Mouse (Mus musculus) bone marrow, adult 2 months (tissue): ENCODE measurements around the gene Atat1. TPM values are rescaled to one million over a fixed set of nuclear protein-coding genes. Genes with fewer than 3 reads are reported as not detected.

Source experiments
- H3K27ac ChIP-seq: fragments of 200-500 bp; 2 replicates; pipeline ENCODE4 v1.5.1; 2012; ENCODE audit warnings: low read depth, mild to moderate bottlenecking, control low read depth, inconsistent platforms, low read length; ENCODE audit not compliant: control insufficient read depth, poor library complexity, insufficient read depth
- H3K4me1 ChIP-seq: fragments of 200-500 bp; 2 replicates; pipeline ENCODE4 v1.6.1; 2011; ENCODE audit warnings: low read length; ENCODE audit not compliant: control insufficient read depth, insufficient read depth
- H3K4me3 ChIP-seq: fragments of 200-500 bp; replicated peaks from 2 replicates; pipeline ENCODE3; 2011; ENCODE audit warnings: mild to moderate bottlenecking, low read depth, low read length, control low read depth; ENCODE audit not compliant: control insufficient read depth
- CTCF ChIP-seq: fragments of 200-500 bp; IDR thresholded peaks from 2 replicates; pipeline ENCODE4 v1.5.1; 2011; ENCODE audit warnings: low read length, control low read depth; ENCODE audit not compliant: control insufficient read depth, insufficient read depth
- POLR2A ChIP-seq: fragments of 200-500 bp; IDR thresholded peaks from 2 replicates; pipeline ENCODE4 v1.6.1; 2011; ENCODE audit warnings: low read depth, mild to moderate bottlenecking, control low read depth, low read length, borderline replicate concordance; ENCODE audit not compliant: control insufficient read depth
- WGBS: fragments of 180-500 bp; shearing (Covaris S2); methylation state at CpG from one replicate; pipeline ENCODE4 v1.1.7; 2018; 5-methylcytosine and 5-hydroxymethylcytosine counted together
- polyA plus RNA-seq: library from polyadenylated mRNA; stranded (reverse); fragments of >200 nt; gene quantifications from 2 replicates; pipeline ENCODE4 v1.2.4, GENCODE M21; 2011; ENCODE audit warnings: low replicate concordance; ENCODE audit not compliant: missing spikeins, insufficient read depth, insufficient read length

The Atat1 gene
- polyA plus RNA-seq, 1 experiment, result 19.9 TPM

DNA sequence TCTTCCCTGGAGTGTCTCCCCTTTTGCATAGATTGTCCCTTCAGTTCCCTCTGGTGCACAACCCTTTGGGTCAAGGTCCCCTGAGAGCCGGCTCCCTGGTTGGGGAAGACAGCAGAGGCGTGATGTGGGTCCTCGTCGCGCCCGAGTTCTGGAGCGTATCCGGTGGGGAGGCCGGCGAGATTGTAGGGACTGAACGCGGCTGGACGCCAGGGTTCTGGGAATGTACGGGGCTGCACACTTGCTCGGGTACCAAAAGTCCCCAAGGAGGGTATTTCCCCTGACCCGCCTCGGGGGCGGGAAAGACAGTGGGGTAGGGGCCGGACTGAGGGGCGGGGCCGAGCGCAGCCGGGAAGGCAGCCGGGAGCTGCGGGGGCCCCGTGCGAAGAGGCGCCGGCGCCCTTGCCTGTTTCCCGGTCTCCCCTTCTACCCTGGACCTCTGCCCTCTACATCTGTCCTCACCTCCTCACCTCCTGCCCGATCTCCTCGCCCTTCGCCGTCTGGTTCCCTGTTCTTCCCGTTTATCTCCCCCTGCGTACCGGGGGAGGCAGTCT, 43.5 kb downstream of the Atat1 start:
- TF ChIP-seq POLR2A (no peak; the same call in 1 of the 2 replicates), CTCF (no peak)
- WGBS, result under 1% methylated on average over 38 of the region's 38 CpGs
- Histone ChIP-seq H3K27ac (peak overlapping the region; percentile 96), H3K4me1 (peaks cover 1% of the 10 kb centered on the region; the same call in 1 of the 2 replicates), H3K4me3 (peak overlapping the region; percentile 83)

DNA sequence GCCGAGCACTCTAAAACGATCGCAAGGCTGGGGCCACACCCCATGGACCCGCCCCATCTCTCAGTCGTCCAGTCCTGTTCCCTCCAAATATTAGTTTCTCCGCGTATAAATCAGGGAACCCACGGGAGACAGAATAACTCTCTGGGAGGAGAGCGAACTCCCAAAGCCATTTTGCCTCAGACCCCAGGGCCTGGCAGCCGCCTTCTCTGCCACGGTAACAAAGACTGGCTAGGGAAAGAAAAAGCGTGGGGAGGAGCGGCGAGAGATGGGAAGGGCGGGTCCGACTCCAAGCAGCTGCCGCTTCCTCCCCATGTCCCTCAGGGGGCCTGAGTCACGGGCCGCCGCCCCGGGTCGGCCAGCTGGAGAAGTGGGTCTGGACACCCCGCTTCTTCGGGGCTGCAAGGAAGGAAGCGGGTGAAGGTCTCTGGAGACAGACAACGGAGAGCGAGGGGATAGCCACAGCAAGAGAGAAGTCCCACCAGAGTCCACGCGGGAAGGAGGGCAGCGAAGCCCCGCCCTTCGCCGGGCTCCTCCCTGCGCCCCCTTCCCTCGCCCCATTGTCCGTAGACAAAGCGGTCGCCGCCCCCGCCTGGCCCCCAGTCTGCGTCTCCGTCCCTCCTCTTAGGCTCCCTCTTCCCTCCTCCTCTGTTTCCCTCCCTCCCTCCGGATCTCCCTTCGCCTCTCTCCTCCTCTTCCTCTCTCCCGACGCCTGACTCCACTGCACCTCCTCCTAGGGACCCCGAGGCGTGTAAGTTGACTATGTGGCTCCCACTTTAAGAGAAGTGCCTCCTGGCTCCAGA, 44.2 kb downstream of the Atat1 start, which contains the start of gene Ppp1r18:
TSS of gene Ppp1r18 (plus strand) at position 113 of the 800 bp plus-strand sequence.
- WGBS, result under 1% methylated on average over 48 of the region's 48 CpGs
- H3K4me1 ChIP-seq, result peaks cover 1% of the 10 kb centered on the region; the same call in 1 of the 2 replicates
- peak within 1 kb of the TSS; percentile 96 for H3K27ac ChIP-seq
- H3K4me3 ChIP-seq, result peak within 1 kb of the TSS; percentile 83
- TF ChIP-seq CTCF (no peak), POLR2A (peak; percentile 29; the same call in 1 of the 2 replicates)

DNA sequence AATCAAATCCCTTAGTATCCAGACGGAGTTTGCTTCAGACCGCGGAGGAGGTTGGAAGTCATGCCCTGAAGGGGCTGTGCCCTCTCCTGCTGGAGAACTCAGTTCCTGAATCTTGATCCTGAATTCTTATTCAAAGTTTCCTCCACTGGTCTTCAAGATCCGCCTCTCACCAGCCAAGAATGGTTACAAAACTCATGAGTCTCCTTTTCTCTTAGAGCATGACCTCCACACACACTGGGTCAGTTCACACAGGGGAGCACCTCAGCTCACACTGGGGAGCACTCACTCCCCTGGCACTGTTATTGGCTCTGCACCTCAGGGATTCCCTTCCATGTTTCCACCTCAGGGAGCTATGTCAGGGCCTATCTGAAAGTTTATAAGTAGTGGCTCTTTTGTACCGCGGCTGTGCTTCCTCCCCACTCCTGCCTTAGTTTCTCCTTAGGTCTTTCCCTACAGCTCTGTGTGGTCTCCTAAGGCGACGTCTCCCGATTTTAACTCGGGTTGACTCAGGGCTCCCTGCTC, 45.0 kb downstream of the Atat1 start:
- H3K4me1 ChIP-seq, result peaks cover 1% of the 10 kb centered on the region; the same call in 1 of the 2 replicates
- H3K4me3 ChIP-seq, result no peak overlapping the region
- H3K27ac ChIP-seq, result peak overlapping the region; percentile 96; the same call in 1 of the 2 replicates
- WGBS, result 48% methylated on average over 10 of the region's 10 CpGs
- no peak for TF ChIP-seq POLR2A
- no peak for TF ChIP-seq CTCF

DNA sequence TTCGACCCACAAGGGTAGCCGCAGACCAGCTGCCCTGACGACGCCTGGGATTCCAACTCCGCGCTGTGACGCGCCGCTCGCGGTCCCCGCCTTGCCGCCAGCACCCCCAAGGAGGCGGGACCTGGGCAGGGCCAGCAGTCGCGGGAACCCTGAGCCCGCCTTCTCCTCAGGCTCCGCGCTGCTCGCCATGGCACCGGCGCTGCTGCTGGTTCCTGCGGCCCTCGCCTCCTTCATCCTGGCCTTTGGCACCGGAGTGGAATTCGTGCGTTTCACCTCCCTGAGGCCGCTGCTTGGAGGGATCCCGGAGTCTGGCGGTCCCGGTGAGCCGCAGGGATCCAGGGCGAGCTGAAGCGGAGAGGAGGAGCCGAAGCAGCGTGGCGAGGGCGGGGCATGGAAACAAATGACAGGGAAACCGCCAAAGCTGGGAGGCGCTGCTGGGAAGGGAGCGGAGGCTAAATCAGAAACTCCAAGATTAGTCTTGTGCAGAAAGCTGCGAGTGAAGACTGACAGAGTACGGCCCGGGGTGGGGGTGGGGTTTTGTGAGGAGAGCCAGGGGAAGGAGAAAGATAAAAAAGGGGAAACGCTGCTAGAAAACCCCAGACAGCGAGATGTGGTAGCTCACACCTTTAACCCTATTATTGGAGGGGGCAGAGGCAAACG, 48.5 kb downstream of the Atat1 start, which contains the start of gene Nrm:
TSS of gene Nrm (plus strand) at position 121 of the 660 bp plus-strand sequence.
- under 1% methylated on average over 47 of the region's 47 CpGs for WGBS
- peak; percentile 66; the same call in 1 of the 2 replicates for TF ChIP-seq POLR2A
- peak; percentile 30; the same call in 1 of the 2 replicates for TF ChIP-seq CTCF
- peak within 1 kb of the TSS; percentile 23 for H3K27ac ChIP-seq
- peak within 1 kb of the TSS; percentile 76 for H3K4me3 ChIP-seq
- peaks cover 1% of the 10 kb centered on the region; the same call in 1 of the 2 replicates for H3K4me1 ChIP-seq

DNA sequence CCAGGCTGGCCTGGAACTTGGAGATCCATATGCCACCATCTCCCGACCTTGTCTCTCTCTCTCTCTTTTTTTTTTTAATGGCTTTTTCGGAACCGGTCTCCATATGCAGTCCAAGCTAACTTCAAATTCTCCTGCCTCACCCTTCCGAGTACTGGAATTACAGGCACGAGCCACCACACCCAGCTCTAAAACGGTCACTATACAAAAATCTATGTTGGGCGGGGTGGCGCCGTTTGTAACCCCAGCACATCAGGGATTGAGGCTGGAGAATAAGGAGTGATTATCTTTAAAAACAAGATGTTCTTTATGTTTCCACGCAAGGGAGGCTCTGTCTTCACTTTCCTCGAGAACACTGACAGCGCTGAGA, 49.1 kb downstream of the Atat1 start:
- Histone ChIP-seq H3K27ac (peak overlapping the region; percentile 23), H3K4me1 (peaks cover 1% of the 10 kb centered on the region; the same call in 1 of the 2 replicates), H3K4me3 (peak overlapping the region; percentile 76)
- TF ChIP-seq CTCF (no peak), POLR2A (no peak)
- 9% methylated on average over 12 of the region's 12 CpGs for WGBS

DNA sequence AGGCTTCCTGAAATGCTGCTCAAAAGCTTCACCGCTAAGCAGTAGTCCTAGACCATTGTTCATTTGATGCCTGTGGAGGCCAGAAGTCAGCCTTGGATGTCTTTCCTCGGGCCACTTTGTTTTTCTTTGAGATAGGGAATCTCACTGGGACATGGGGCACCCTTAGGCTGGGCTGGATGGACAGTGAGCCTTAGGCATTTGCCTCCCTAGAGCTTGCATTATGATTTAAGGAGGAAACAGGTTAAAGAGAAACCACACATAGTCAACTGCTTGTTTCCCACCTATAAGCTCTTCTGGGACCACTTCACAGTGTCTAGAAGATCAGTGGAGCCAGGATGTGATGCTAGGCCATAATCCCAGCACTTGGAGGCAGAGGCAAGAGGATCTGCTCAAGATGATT, 50.0 kb downstream of the Atat1 start:
- Histone ChIP-seq H3K27ac (no peak overlapping the region), H3K4me3 (no peak overlapping the region), H3K4me1 (peaks cover under 1% of the 10 kb centered on the region; the same call in 1 of the 2 replicates)
- TF ChIP-seq POLR2A (no peak), CTCF (no peak)
- WGBS, result 75% methylated on average over 2 of the region's 2 CpGs

DNA sequence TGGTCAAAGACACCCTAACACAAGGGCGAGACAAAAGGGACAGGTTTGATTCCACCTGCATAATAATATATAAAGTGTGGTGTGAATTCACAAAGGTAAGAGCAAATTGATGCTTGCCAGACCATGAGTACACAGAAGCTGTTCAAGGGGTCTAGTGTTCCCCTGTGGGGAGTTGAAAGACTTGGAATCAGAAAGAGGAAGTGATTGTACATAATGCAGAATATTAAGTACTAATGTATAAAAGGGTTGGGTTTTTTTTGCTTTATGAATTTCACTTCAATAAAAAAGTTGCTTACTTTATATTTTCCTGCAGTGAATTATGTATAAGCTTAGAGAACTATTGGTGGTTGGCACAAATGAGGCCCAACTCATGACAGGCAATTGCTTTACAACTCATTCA, 50.5 kb downstream of the Atat1 start:
- Histone ChIP-seq H3K4me1 (no peaks in the 10 kb centered on the region; the same call in 1 of the 2 replicates), H3K27ac (no peak overlapping the region), H3K4me3 (no peak overlapping the region)
- WGBS, result 68% methylated on average over 1 of the region's 1 CpGs
- no peak for TF ChIP-seq POLR2A
- no peak for TF ChIP-seq CTCF

DNA sequence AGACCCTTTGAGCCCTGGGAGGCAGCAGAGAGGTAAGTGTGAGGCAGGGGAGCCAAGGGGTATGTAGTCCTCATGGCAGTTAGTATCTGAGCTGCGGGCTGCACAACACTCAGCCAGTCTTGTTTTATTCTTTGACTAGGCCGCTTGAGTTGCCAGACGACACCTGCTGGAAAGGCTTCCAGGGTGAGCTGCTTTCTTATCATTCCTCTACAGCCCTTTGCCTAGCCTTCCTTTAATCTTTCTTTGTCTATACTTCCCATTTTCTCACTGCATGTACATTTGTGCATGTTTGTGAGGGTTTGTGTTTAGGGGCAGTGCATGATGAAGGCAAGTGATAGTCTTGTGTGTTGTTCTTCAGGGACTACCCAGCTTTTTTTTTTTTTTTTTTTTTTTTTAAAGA, 58.9 kb downstream of the Atat1 start:
- Histone ChIP-seq H3K4me1 (no peaks in the 10 kb centered on the region; the same call in 1 of the 2 replicates), H3K4me3 (no peak overlapping the region), H3K27ac (peak overlapping the region; percentile 38; the same call in 1 of the 2 replicates)
- 52% methylated on average over 3 of the region's 3 CpGs for WGBS
- TF ChIP-seq POLR2A (no peak), CTCF (no peak)
